Mouse (Mus musculus) liver, embryonic 15.5 days (tissue): ENCODE measurements around the gene Fnip1. TPM values are rescaled to one million over a fixed set of nuclear protein-coding genes. Genes with fewer than 3 reads are reported as not detected.

ENCODE experiments used
- ATAC-seq: fragments of 200-750 bp; cut with Nextera tagmentation; 2 replicates; pipeline ENCODE4 v1.8.0; 2017; ENCODE audit warnings: moderate number of reproducible peaks, mild to moderate bottlenecking, moderate library complexity; ENCODE audit not compliant: insufficient read depth
- H3K27ac ChIP-seq: fragments of 300-500 bp; sonication (generic); replicated peaks from 2 replicates; pipeline ENCODE4 v1.5.1; 2015; ENCODE audit warnings: mild to moderate bottlenecking, inconsistent platforms
- H3K27me3 ChIP-seq: fragments of 300-500 bp; sonication (generic); 2 replicates; pipeline ENCODE4 v1.6.1; 2015; ENCODE audit warnings: mild to moderate bottlenecking, inconsistent platforms
- H3K36me3 ChIP-seq: fragments of 300-500 bp; sonication (generic); replicated peaks from 2 replicates; pipeline ENCODE4 v1.6.1; 2015; ENCODE audit warnings: moderate library complexity, mild to moderate bottlenecking, inconsistent platforms
- H3K4me1 ChIP-seq: fragments of 300-500 bp; sonication (generic); replicated peaks from 2 replicates; pipeline ENCODE4 v1.6.1; 2015; ENCODE audit warnings: inconsistent platforms
- H3K4me2 ChIP-seq: fragments of 300-500 bp; sonication (generic); 2 replicates; pipeline ENCODE4 v1.6.1; 2015; ENCODE audit warnings: moderate library complexity, mild to moderate bottlenecking, inconsistent platforms
- H3K4me3 ChIP-seq: fragments of 300-500 bp; sonication (generic); replicated peaks from 2 replicates; pipeline ENCODE4 v1.5.1; 2015; ENCODE audit warnings: mild to moderate bottlenecking, inconsistent platforms
- H3K9ac ChIP-seq: fragments of 300-500 bp; sonication (generic); 2 replicates; pipeline ENCODE4 v1.6.1; 2015; ENCODE audit warnings: moderate library complexity, mild to moderate bottlenecking, inconsistent platforms
- H3K9me3 ChIP-seq: fragments of 300-500 bp; sonication (generic); replicated peaks from 2 replicates; pipeline ENCODE4 v1.6.1; 2016; ENCODE audit warnings: inconsistent platforms
- WGBS: fragments of 180-500 bp; shearing (Covaris S2); methylation state at CpG from one replicate; pipeline ENCODE4 v1.1.7; 2015; ENCODE audit warnings: mixed read lengths; ENCODE audit not compliant: insufficient replicate concordance; 5-methylcytosine and 5-hydroxymethylcytosine counted together
- polyA plus RNA-seq: library from polyadenylated mRNA; unstranded; fragments of >200 nt; fragmentation: Nextera tagmentation; extraction: Ambion mirVana; gene quantifications from 2 replicates; pipeline ENCODE4 v1.2.1, GENCODE M21; 2015

Gene Fnip1
- polyA plus RNA-seq, 1 experiment from 2014 or later, result 4.4 TPM

DNA sequence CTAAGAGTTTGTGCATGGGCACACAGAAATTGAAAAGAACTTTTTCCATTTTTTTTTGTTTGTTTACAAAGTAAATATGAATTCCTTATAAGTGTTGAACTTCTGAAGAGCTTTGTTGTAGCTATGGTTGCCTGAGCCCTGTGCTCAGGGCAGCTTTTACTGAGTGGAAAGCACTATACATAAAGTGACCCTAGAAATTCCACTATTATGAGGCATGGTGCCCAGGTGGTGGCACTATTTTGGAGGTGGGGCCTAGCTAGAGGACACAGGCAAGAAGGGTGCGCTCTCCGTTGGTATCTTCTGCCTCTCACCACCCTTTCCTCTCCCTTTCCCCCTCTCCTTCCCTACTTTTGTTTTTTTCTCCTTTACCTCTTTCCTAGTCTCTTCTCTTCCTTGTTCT lies 18.9 kb downstream of the Fnip1 start:
- H3K4me3 ChIP-seq, result no peak overlapping the region
- peaks cover 4% of the 10 kb centered on the region; the same call in 1 of the 2 replicates for H3K4me1 ChIP-seq
- WGBS, result 52% methylated on average over 2 of the region's 2 CpGs
- H3K27me3 ChIP-seq, result no peaks in the 10 kb centered on the region
- H3K9ac ChIP-seq, result no peak overlapping the region
- H3K27ac ChIP-seq, result no peak overlapping the region
- ATAC-seq, result no peak
- no peaks in the 10 kb centered on the region for H3K36me3 ChIP-seq
- H3K9me3 ChIP-seq, result no peaks in the 10 kb centered on the region
- no peak overlapping the region for H3K4me2 ChIP-seq

DNA sequence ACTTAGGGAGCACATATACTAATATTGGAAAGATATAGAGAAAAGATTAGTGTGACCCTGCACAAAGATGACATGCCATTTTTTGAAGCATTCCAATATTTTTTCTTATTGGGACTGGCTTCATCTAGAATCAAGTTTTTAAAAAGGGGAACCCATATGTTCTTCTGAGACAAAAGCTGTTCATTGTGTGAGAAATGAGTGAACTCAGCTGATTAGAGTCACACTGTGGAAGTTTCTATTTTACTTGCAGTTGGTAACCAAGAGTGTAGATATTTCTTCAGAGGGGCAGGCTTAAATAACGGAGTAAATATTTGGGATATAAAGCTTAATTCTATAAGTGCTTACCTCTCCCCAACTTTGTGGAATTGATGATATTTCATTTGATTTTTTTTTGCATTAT lies 20.2 kb downstream of the Fnip1 start:
- ATAC-seq, result no peak
- 72% methylated on average over 1 of the region's 1 CpGs for WGBS

DNA sequence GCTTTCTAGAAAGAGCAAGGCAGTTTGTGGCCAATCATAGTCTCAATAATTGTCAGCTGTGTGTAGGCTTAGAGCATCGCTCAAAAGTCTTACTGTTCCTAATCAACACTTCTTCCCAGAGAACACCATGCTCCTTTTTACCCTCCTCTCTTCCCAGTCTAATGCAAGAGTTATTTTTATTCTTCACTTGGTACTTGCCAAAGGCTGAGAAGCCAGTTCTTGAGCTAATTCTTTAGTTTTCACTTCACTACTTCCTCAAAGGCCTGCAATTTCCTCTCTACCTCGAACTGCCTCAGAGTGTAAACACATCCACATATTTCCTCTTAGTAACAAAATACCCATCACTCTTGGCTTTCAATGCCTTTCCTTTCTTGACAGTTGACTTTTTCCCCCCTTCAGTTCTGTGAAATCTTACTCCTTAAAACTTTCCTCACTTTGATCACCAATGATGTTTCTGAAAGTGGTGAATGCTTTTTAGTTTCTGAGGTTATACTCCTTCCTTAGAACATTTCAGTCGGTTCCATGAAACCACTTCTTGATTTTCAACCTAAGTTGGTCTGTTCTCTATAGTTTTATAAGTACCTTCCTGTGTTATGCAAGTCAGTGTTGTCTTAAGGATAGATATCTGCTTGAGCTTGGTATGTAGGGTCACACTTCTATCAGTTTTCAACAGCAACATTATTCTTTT lies 26.7 kb downstream of the Fnip1 start:
- no peak for ATAC-seq
- H3K9ac ChIP-seq, result no peak overlapping the region
- peaks cover 8% of the 10 kb centered on the region for H3K36me3 ChIP-seq
- no peaks in the 10 kb centered on the region; the same call in 1 of the 2 replicates for H3K9me3 ChIP-seq
- H3K4me3 ChIP-seq, result no peak overlapping the region
- peaks cover 22% of the 10 kb centered on the region for H3K4me1 ChIP-seq
- H3K4me2 ChIP-seq, result 0 out of 2 replicates have a peak overlapping the region, but pooled peaks have one; percentile 8
- WGBS, result 15% methylated on average over 3 of the region's 3 CpGs
- peak overlapping the region; percentile 56 for H3K27ac ChIP-seq
- H3K27me3 ChIP-seq, result no peaks in the 10 kb centered on the region

More for the DNA sequence above, 20.2 kb downstream of the Fnip1 start:
- H3K4me1 ChIP-seq, result peaks cover 2% of the 10 kb centered on the region; the same call in 1 of the 2 replicates
- no peaks in the 10 kb centered on the region; the same call in 1 of the 2 replicates for H3K9me3 ChIP-seq
- H3K9ac ChIP-seq, result no peak overlapping the region
- H3K36me3 ChIP-seq, result peaks cover 5% of the 10 kb centered on the region
- no peaks in the 10 kb centered on the region for H3K27me3 ChIP-seq
- no peak overlapping the region for H3K4me3 ChIP-seq
- H3K27ac ChIP-seq, result no peak overlapping the region
- no peak overlapping the region for H3K4me2 ChIP-seq

DNA sequence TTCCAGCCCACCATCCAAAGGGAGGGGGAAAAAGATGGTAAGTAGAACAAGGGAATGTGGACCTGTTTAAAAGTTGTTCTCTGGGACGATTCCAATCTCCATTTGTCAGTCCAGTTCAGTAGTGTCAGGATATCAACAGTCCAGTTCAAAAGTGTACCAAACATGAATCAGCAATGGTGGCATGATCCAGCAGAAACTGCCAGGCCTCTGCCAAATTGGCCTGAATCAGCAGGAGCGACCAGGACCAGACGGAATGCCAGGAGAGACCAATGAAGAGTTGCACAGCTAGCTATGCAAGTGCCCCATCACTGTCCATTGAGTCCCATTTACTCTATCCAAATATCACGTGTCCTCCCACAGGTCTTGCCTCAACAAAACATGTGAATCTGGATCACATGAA lies 34.2 kb downstream of the Fnip1 start:
- peaks cover 20% of the 10 kb centered on the region for H3K36me3 ChIP-seq
- no peak overlapping the region for H3K27ac ChIP-seq
- no peak for ATAC-seq
- H3K9ac ChIP-seq, result no peak overlapping the region
- peaks cover 9% of the 10 kb centered on the region for H3K4me1 ChIP-seq
- H3K9me3 ChIP-seq, result no peaks in the 10 kb centered on the region
- 82% methylated on average over 4 of the region's 4 CpGs for WGBS
- no peak overlapping the region for H3K4me3 ChIP-seq
- H3K4me2 ChIP-seq, result no peak overlapping the region
- no peaks in the 10 kb centered on the region for H3K27me3 ChIP-seq

DNA sequence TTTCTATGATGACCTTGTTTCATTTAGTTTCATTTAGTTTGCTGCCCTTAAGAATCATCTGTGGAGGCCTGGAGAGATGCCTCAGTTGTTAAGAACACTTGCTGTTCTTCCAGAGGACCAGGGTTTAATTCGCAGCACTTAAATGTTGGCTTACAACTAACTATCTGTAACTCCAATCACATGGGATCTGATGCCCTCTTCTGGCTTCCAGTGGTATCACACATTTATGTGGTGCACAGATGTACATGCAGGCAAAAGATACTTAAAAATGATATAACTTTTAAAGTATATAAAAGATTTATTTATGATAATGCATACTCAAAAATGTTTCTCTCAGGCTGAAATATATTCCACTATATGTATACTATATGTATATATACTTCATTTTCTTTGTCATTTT lies 40.4 kb downstream of the Fnip1 start:
- WGBS, result 88% methylated on average over 1 of the region's 1 CpGs
- H3K4me3 ChIP-seq, result no peak overlapping the region

DNA sequence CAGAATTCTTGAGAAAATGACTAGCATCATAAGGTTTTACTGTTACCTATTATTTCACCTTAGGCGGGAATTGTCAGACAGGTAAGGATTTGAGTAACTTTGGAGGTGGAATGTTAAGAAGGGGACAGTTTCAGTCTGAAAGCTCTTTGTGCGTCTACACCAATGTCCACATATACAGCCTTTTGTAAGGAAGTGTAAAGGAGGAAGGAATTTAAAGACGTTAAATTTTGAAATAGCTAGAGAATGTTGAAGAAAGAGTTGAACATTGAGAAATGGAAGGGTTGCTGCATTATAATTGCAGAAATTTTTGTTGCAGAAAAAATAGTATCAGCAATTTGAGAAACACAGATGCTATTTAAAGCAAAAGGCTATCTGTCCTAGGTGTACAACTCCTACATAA lies 48.0 kb downstream of the Fnip1 start:
- H3K4me1 ChIP-seq, result no peaks in the 10 kb centered on the region
- H3K27ac ChIP-seq, result no peak overlapping the region
- H3K4me3 ChIP-seq, result no peak overlapping the region
- no peak overlapping the region for H3K9ac ChIP-seq
- 64% methylated on average over 3 of the region's 3 CpGs for WGBS
- ATAC-seq, result no peak
- H3K36me3 ChIP-seq, result peaks cover 5% of the 10 kb centered on the region
- H3K4me2 ChIP-seq, result no peak overlapping the region
- no peaks in the 10 kb centered on the region for H3K27me3 ChIP-seq
- H3K9me3 ChIP-seq, result no peaks in the 10 kb centered on the region

More for the DNA sequence above, 40.4 kb downstream of the Fnip1 start:
- no peak overlapping the region for H3K4me2 ChIP-seq
- H3K36me3 ChIP-seq, result peaks cover 21% of the 10 kb centered on the region
- H3K9ac ChIP-seq, result no peak overlapping the region
- H3K27ac ChIP-seq, result no peak overlapping the region
- H3K4me1 ChIP-seq, result no peaks in the 10 kb centered on the region
- no peaks in the 10 kb centered on the region for H3K9me3 ChIP-seq
- ATAC-seq, result no peak
- H3K27me3 ChIP-seq, result no peaks in the 10 kb centered on the region

DNA sequence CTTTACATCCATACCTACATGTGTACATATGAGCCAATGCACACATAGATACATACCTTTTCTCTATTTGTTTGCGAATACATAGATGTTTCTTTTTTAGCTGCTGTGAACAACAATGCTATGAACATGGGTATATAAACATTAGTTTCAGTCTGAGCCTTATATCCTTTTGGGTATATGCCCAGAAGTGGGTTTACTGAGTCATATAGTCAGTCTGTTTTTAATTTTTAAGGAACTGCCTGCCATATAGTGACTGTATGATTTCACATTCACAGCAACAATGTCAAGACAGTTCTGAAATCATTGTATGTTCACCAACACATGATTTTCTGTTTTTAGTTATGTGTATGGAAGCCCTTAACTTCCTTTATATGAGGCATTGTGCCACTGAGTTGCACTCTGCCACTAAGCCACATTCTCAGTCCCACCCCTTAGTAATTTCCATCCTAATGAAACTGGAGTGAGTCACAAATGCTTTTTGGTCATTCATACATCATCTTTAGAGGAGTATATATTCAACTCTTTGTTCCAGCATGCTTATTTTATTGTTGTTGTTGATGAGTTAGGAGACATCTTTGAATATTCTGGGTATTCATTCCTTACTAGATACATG lies 54.1 kb downstream of the Fnip1 start:
- Histone ChIP-seq H3K4me3 (no peak overlapping the region), H3K4me2 (no peak overlapping the region), H3K27ac (no peak overlapping the region), H3K36me3 (peaks cover 19% of the 10 kb centered on the region), H3K27me3 (no peaks in the 10 kb centered on the region), H3K9me3 (no peaks in the 10 kb centered on the region), H3K9ac (no peak overlapping the region), H3K4me1 (no peaks in the 10 kb centered on the region)
- ATAC-seq, result no peak
- WGBS, result 78% methylated on average over 1 of the region's 1 CpGs

DNA sequence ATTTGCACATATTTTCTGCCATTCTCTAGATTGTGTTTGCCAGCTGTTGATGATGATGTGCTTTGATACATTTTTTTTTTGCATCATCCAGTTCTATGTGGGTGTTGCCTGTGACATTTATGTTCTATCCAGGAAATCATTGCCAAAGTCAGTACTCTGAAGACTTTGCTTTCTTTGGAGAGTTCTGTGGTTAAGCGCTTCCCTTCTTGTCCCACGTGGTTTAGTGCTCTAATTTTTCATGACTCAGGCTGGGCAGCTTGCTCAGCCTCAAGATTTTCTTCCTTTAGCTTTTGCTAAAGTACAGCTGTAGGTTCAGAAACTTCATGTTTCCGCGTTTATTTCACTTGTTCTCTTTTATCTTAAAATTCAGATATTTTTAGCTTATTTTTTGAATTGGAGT lies 54.6 kb downstream of the Fnip1 start:
- Histone ChIP-seq H3K4me3 (no peak overlapping the region), H3K4me1 (no peaks in the 10 kb centered on the region), H3K27me3 (no peaks in the 10 kb centered on the region), H3K36me3 (peaks cover 21% of the 10 kb centered on the region), H3K27ac (no peak overlapping the region), H3K9me3 (no peaks in the 10 kb centered on the region), H3K9ac (no peak overlapping the region), H3K4me2 (no peak overlapping the region)
- WGBS, result 36% methylated on average over 4 of the region's 4 CpGs
- ATAC-seq, result no peak

DNA sequence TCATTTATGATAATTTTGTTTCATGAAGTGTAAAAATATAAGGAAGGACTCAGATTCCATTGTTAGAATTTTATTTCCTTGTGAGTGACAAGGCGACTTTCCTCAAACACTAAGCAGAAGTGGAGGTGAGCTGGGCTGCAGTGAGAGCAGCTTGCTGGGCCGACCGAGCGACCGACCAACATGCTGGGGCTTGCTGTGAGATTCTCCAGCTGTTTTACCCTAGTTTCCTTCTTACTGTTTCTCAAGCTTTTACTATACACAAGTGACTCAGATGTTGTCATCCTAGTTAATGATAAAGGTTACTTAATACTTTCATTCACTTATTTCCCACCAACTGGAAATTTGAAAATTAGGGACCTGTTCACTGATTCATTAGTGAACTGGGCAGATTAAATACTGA lies 61.8 kb downstream of the Fnip1 start:
- Histone ChIP-seq H3K4me3 (no peak overlapping the region), H3K4me2 (no peak overlapping the region), H3K9ac (no peak overlapping the region), H3K4me1 (no peaks in the 10 kb centered on the region), H3K27ac (no peak overlapping the region), H3K36me3 (peaks cover 54% of the 10 kb centered on the region), H3K9me3 (no peaks in the 10 kb centered on the region), H3K27me3 (no peaks in the 10 kb centered on the region)
- WGBS, result 83% methylated on average over 5 of the region's 5 CpGs
- ATAC-seq, result no peak

DNA sequence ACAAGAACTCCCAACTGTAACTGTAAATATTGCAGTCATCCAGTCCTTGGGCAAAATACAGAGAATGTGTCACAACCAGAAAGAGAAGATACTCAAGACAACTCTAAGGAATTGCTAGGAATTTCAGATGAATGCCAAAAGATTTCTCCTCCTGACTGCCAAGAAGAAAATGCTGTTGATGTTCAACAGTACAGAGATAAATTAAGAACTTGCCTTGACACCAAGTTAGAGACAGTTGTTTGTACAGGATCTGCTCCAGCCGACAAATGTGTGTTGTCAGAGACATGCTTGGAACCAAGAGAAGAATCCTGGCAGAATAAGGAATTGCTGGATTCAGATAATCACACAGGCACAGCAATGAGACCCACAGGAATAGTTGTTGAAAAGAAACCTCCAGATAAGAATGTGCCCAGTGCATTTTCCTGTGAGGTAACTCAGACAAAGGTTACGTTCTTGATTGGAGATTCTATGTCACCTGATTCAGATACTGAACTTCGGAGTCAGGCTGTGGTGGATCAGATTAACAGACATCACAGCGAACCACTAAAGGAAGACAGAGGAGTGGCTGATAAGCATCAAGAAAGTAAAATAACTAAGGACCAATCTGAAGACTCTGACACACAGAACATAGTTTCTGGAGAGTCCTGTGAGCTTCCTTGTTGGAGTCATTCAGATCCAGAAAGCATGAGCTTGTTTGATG lies 64.7 kb downstream of the Fnip1 start:
- Histone ChIP-seq H3K9me3 (no peaks in the 10 kb centered on the region), H3K36me3 (peaks cover 53% of the 10 kb centered on the region), H3K27ac (no peak overlapping the region), H3K4me2 (no peak overlapping the region), H3K4me3 (no peak overlapping the region), H3K4me1 (no peaks in the 10 kb centered on the region), H3K27me3 (no peaks in the 10 kb centered on the region), H3K9ac (no peak overlapping the region)
- 76% methylated on average over 4 of the region's 4 CpGs for WGBS
- ATAC-seq, result no peak

DNA sequence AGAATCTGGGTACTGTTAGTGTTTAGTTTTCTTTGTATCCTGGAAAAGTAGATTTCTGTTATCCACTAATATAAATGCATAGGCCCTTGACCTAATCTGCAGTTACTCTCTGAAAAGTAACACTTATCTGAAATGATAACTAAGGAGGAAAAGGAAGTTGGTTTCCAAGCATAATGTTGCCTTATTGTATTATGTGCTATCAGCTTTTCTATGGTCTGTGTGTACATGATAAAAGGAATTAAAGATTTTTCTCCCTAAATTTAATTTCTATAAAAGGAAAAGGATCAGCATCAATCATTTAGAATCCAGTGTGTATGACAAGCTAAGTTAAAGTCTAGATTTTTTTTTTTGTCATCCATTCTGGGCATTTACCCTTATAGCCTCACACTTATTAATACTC lies 75.6 kb downstream of the Fnip1 start:
- Histone ChIP-seq H3K4me1 (no peaks in the 10 kb centered on the region), H3K27me3 (no peaks in the 10 kb centered on the region), H3K9me3 (no peaks in the 10 kb centered on the region), H3K4me2 (no peak overlapping the region), H3K36me3 (peaks cover 26% of the 10 kb centered on the region), H3K9ac (no peak overlapping the region), H3K27ac (no peak overlapping the region), H3K4me3 (no peak overlapping the region)
- no peak for ATAC-seq
